Mouse (Mus musculus) gastrocnemius, postnatal 25 days (tissue): ENCODE measurements around the gene Lrrc23. TPM values are rescaled to one million over a fixed set of nuclear protein-coding genes. Genes with fewer than 3 reads are reported as not detected.
"Not testable (repeated sequence)": the region's sequence is repeated elsewhere in the genome, so short reads cannot be mapped to it uniquely, and the experiment has no call there.

Experiments
- DNase-seq: peaks from one replicate; pipeline ENCODE4 v3.0.0; 2022
- long read RNA-seq, 2 experiments: library from polyadenylated mRNA; stranded (forward); transcript quantifications; one replicate each; pipeline ENCODE4 v2.0.0; 2021
- total RNA-seq, 2 experiments: library from RNA; stranded (reverse); gene quantifications; 1 replicate in 1 of 2; 2 replicates in 1 of 2; pipeline ENCODE4 v1.2.3; 2021

Gene Lrrc23
- under 1 TPM in 1 of 2 experiments, not detected in 1; 0.18 TPM for total RNA-seq
- long read RNA-seq, experiment 1 = 0 reads
- long read RNA-seq, experiment 2 = 0 reads

- peak; percentile 26 for DNase-seq
These were observed at the start of gene Lrrc23 for GRCm38 (mm10) chr6:124779222-124779983. Gene Lrrc23 (minus strand): TSS chr6:124779727.

GRCm38 (mm10) chr6:124828101-124828592, 48.6 kb upstream of the Lrrc23 start:
- DNase-seq = peak; percentile 42

- no peak for DNase-seq
These were observed 42.5 kb upstream of the Lrrc23 start for GRCm38 (mm10) chr6:124822049-124822448.

DNA sequence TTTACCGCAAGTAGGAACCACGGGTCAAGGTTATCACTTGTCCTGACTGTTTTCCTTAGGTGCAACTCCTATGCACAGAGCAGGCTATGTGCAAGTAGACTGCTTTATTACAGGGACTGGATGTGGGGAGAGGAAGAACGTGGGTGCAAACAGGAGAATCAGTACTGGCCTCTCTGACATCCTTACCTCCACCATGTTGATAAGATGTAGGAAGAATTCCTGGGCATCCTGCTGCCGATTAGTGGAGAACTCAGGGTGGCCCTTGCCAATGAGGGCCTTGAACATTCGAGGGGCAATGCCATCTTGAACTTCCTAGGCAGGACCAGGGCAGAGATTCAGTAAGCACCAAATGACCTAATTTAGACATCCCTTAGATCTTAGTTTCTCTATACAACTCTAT, 41.4 kb upstream of the Lrrc23 start:
- DNase-seq = no peak

- DNase-seq = no peak
These were observed 38.4 kb upstream of the Lrrc23 start for GRCm38 (mm10) chr6:124817971-124818370.

- DNase-seq = no peak
These were observed 38.0 kb upstream of the Lrrc23 start for GRCm38 (mm10) chr6:124817563-124817962.

GRCm38 (mm10) chr6:124817125-124817524, 37.6 kb upstream of the Lrrc23 start:
- no peak for DNase-seq

GRCm38 (mm10) chr6:124816611-124817010, 37.1 kb upstream of the Lrrc23 start:
- no peak for DNase-seq

GRCm38 (mm10) chr6:124814858-124815774, 35.6 kb upstream of the Lrrc23 start:
- no peak for DNase-seq

DNA sequence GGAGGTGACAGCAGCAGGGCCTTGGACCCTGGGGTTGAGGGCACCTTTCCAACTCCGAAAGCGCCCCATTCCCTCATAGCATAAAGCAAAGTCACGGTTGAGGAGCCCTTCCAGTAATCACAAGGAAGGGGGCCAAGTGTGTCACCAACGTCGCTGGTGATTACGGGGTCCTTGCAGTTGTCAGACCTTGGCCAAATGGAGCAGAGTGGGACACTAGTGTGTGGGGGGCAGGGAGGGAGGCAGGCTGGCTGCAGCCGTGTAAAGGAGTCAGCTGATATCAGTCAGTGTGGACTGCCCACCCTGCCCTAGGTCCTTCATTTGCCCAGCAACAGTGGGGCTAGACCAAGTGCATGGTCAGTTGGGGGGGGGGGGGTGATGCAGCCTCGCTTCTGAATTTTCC, 34.9 kb upstream of the Lrrc23 start:
- DNase-seq = no peak

- DNase-seq = peak; percentile 90
These were observed 34.4 kb upstream of the Lrrc23 start, which contains the start of gene Tpi1 for GRCm38 (mm10) chr6:124813933-124814332. Gene Tpi1 (minus strand): TSS chr6:124814296.

DNA sequence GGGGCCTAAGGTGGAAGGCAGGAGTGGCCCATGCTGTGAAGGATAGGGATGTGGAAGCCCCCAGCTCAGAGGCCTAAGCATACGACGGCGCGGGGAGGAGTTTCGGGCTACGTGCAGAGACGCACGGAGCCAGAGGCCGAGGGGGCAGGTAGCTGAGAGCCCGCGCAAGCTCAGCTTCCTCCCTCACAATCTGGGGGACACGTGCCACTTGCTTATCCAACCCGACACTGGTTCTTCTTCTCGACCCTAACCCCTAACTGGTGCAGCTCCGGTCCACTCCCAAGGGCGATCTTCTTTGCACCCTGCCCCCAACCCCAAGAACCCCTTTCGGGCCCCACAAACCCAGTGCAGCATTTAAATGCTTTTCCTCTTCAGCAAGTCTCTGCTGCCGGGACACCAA, 34.0 kb upstream of the Lrrc23 start:
- peak; percentile 76 for DNase-seq

DNA sequence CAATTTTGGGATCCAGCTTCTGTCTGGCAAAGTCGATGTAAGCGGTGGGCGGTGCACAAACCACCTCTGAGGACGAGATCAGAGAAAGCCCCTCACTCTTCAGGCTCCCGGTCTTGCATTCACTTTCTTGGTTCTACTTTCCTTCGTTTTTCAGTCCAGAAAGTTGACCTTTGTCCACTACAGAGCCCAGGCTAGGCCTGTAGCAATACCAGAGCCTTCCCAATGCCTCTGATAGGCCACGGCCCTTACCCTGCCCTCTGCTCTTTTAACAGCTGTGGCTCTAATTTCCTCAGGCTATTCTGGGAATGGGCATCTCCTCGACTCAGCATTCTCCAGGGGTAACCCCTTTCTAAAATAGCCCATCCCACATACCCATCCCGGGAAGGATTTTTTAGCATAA, 33.3 kb upstream of the Lrrc23 start:
- DNase-seq = peak; percentile 72

- DNase-seq = no peak
These were observed 32.4 kb upstream of the Lrrc23 start for GRCm38 (mm10) chr6:124811701-124812560.

GRCm38 (mm10) chr6:124811403-124811665, 31.8 kb upstream of the Lrrc23 start:
- no peak for DNase-seq

DNA sequence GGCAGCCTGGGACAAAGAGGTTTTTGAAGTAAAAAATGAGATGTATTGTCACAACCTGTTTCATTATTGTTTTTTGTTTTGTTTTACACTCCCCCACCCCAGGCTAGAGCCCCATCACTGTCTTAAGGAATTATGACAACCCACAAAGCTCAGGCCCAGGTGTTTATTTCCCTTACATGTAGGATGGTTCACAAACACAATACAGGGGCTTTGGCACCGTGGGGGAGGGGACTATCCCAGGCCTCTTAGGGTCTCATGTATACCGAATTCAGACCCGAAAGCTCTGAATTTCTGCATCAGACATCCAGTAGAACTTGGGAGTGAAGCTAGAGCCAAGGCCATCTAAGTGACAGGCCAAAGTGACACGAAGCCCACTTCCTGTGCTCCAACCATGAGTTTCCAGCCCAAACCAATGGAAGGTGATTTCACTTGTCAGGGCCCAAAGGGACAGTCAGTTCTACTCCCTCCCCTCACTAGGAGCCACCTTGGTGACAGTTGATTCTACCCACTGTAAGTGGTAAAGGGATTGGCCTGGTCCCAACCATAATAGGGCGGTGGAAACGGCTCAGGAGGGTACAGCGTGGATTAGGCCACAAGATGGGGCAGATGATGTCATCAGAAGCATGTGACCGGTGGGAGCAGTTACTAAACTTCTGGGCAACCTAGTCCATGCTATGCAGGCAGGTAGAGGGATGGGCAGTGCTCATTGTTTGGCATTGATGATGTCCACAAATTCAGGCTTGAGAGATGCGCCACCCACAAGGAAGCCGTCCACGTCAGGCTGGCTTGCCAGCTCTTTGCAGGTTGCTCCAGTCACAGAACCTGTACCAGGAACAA, 31.3 kb upstream of the Lrrc23 start:
- not testable (repeated sequence) for DNase-seq

- no peak for DNase-seq
These were observed 30.4 kb upstream of the Lrrc23 start for GRCm38 (mm10) chr6:124809775-124810538.

DNA sequence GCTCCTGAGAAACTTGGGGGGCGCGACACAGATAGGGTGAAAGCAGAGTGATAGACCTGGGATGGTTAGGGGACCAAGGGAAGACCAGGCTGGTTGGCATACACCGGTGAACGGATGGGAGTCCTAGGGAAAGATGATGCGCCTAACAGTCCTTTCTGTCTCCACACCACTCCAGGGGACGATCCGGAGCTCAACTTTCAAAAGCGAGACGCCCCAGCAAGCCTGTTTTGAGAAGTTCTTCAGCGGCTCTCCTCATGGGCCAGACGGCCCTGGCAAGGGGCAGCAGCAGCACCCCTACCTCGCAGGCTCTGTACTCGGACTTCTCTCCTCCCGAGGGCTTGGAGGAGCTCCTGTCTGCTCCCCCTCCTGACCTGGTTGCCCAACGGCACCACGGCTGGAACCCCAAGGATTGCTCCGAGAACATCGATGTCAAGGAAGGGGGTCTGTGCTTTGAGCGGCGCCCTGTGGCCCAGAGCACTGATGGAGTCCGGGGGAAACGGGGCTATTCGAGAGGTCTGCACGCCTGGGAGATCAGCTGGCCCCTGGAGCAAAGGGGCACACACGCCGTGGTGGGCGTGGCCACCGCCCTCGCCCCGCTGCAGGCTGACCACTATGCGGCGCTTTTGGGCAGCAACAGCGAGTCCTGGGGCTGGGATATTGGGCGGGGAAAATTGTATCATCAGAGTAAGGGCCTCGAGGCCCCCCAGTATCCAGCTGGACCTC, 29.7 kb upstream of the Lrrc23 start:
- peak; percentile 81 for DNase-seq

DNA sequence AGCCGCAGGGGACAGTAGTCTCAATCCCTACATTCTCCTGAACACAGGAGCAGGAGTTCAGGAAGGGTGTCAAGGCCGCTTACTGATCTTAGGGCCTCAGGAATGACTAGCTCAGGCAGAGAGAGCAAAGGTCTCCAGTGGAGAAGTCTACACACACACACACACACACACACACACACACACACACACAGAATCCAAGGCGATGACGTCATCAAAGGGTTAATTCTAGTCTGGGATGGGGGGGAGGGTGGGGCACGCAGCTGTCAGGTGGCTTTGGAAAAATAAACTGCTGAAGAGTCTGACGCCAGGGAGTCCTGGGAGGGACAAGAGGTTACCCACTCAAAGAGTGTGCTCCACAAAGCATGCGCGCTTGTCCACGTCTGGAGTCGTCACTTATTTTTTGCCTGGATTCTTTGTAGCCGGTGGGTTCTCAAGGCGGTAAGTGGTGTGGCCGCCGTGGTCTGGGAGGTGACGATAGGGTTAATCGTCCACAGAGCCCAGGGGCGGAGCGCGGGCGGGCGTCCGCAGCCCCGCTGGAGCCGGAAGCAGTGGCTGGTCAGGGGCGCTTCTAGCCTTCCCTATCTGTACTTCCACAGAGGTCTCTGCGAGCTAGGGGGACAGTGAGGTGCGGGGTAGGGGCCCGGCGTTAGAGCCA, 29.0 kb upstream of the Lrrc23 start, which contains the start of gene Spsb2:
TSS of gene Spsb2 (plus strand) at position 304 of the 655 bp plus-strand sequence.
- peak; percentile 75 for DNase-seq
